Mouse (Mus musculus) Muller cell, postnatal 12 days (primary cell): Measurements from ENCODE around the gene Ldb1.
"Not testable (repeated sequence)": the region's sequence is repeated elsewhere in the genome, so short reads cannot be mapped to it uniquely, and the experiment has no call there.

Experiments
- DNase-seq: peaks from one replicate; pipeline ENCODE4 v3.0.0-alpha.2; 2015; ENCODE audit errors: inconsistent ontology term

Ldb1 gene

DNA sequence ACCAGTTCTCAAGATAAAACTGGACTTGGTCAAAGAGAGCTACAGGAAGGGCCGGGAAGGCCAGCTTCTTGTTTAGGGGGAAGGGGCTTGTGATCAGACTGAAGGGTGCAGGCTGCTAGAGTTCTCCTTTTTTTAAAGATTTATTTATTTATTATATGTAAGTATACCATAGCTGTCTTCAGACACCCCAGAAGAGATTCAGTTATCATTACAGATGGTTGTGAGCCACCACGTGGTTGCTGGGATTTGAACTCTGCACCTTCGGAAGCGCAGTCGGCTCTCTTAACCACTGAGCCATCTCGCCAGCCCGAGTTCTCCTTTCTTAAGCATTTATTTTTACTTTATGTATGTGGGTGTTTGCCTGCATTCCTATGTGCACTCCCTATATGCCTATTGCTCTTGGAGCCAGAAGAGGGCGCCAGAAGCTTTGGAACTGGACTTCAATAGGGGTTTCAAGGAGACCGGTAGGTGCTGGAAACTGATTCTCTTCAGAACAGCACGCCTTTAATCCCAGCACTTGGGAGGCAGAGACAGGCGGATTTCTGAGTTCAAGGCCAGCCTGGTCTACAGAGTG, 16.2 kb downstream of the Ldb1 start:
- no peak for DNase-seq

DNA sequence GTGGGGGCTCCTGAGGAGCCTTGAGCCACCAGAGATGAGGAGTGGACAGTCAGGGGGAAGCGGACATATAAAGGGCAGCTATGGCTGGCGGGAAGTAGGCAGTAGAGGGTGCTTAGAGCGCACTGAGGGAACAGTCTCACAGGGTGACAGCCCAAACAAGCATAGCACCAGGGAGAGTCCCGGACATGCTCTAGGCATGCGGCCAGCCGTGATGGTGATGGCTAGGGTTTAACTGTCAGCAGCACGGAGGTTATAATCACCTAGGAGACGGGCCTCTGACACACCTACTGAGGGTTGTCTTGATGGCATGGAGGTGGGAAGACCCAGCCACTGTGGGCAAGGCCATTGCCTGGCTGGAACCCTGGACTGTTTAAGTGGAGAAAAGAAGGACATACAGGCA, 18.4 kb downstream of the Ldb1 start:
- no peak for DNase-seq

DNA sequence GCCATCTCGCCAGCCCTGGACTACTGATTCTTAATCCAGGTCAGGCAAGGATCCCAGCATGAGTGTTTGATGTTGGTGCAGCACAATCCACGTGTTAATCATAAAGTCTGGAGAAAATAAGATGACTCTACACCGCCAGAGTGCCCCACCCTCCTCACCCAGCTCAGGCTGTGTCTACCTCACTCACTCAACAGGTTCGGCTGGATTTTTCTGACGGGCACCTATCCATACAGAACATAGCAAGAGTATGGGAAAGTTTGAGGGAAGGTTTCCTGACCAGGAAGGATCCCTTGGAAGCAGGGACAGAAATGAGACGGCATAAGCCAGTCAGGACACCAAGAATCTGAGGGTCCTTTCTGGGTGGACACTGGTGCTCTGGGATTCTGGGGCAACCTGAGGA, 20.1 kb downstream of the Ldb1 start:
- DNase-seq, result no peak

DNA sequence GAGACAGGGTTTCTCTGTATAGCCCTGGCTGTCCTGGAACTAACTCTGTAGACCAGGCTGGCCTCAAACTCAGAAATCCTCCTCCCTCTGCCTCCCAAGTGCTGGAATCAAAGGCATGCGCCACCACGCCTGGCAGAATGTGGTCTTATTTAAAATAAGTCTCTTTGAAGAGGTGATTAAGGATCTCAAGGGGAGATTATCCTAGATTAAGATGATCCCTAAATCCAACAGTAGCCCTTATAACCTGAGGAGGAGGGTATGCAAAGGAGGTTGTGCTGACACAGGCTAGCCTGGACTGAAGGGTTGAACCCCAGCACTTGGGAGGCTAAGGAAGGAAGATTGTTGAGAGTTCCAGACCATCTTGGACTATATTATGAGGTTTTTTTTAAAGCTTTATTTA, 29.0 kb downstream of the Ldb1 start:
- no peak for DNase-seq

DNA sequence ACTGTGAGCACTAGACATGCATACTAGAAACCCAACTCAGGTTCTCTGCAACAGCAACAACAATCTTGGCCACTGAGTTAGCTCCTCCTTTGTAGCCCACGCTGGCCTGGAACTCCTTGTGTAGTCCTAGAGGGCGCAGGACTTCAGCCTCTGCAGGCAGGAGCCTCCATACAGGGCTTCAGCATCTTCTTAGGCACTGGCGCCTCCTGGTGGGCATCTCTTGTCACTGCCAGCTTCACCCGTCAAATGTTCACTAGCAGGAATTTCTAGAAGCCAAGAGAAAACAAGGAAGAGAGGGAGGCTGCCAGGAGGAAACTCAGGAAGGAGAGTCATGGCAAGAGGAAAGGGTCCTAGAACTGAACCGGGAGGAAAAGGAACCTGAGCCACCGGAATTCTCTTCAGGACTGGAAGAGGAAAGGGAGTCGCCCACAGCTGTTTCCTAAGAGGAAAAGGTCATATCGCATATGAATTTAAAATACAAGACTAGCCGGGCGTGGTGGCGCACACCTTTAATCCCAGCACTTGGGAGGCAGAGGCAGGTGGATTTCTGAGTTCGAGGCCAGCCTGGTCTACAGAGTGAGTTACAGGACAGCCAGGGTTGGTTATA, 30.3 kb downstream of the Ldb1 start:
- peak; percentile 77 for DNase-seq

DNA sequence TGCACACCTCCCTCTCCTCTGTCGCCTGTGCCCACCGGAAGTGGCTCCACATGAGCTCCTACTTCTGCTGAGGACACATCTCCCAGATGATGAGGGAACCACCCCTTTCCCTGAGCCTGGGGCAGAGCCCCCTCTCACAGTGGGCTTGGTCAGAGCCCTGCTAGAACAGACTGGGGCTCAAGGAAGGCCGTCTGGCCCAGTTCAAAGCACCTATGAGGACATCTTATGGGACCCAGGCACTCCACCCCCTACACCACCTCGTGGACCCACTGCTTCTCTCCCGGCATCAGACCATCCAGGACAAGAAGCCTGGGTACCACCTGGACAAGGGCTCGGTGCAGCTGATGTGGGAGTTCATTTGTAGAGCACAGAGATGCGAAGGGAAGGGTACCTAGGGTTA, 39.3 kb downstream of the Ldb1 start:
- DNase-seq, result no peak

DNA sequence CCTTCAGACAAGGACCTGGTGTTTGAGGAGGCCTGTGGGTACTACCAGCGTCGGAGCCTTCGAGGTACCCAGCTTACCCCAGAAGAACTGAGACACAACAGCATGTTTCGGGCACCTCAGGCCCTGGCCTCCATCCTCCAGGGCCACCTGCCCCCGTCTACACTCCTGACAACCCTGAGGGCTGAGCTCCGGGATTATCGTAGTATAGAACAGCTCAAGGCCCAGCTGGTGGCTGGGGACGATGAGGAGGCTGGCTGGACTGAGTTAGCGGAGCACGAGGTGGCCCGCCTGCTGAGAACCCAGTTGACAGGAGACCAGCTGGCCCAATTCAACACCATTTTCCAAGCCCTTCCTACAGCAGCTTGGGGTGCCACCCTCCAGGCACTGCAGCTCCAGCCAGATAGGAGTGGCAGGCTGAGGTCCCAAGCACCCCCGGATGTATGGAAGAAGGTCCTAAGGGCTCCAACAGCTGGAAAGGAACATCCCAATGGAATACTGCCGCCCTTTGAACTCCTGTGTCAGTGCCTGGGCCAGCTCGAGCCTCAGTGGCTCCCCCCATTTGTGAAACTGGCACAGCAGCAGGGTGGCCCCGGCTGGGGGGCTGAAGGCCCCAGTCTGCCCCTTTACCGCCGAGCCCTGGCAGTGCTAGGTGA, 40.1 kb downstream of the Ldb1 start:
- DNase-seq, result no peak

DNA sequence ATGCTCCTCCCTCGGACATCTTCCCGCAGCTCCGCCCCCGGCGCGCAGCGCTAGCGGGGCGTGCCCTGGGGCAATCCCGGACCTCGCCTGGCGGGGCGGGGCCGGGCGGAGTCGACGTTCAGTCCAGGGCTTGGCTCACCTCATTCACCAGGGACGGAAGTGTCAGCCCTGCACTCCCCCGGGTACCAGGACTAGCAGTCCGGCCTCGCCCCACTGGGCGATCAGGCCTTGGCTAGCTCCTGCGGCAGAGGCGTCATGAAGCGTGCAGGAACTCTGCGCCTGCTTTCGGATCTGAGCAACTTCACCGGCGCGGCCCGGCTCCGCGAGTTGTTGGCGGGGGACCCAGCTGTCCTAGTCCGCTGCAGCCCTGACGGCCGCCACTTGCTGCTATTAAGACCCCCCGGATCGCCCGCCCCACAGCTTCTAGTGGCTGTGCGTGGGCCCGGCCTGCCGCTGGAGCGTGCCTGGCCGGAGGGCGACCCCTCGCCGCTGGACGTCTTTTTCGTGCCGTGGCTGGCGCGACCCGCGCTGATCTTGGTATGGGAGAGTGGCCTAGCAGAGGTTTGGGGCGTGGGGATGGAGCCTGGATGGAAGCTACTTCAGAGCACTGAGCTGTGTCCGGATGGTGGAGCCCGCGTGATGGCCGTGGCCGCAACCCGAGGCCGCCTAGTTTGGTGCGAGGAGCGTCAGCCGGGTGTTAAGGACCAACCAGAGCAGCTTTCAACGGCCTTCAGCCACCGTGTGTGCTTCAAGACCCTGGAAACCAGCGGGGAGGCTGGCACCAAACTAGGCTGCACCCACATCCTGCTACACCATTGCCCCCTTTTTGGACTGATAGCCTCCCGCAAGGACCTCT, 41.4 kb downstream of the Ldb1 start, which contains the start of gene Hps6:
Gene Hps6 (plus strand): TSS at position 138 of the 856 bp plus-strand sequence.
- DNase-seq, result peak; percentile 91

DNA sequence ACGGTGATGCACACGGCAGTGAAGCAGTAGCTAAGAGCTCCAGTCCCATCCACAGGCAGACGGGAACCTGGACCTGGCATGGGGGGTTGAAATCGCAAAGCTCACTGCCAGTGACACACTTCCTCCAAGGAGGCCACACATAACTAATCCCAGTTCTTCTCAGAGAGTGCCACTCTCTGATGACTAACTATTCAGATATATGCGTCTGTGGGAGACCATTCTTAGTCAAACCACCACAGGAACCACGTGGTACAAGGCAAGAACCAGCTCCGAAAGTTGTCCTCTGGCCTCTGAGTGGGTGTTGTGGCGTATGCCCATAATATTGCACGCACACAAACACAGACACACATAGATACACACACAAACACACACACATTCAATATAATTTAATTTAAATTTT, 42.7 kb downstream of the Ldb1 start:
- no peak for DNase-seq

DNA sequence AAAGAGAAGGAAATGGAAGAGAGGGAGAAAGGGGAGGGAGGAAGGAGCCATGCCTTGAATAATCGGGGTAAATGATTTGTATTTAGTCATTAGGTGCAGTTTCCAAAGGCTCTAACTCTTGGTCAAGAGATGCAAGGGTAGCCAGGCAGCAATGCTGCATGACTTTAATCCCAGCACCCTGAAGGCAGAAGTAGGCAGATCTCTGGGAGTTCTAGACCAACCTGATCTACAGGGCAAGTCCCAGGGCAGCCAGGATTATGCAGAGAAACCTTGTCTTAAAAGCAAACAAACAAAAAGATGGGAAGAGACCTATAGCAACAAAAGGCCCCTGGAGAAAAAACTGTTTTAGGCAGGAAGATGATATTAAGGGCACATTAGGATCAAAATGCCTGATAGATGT, 45.6 kb downstream of the Ldb1 start:
- DNase-seq, result no peak

DNA sequence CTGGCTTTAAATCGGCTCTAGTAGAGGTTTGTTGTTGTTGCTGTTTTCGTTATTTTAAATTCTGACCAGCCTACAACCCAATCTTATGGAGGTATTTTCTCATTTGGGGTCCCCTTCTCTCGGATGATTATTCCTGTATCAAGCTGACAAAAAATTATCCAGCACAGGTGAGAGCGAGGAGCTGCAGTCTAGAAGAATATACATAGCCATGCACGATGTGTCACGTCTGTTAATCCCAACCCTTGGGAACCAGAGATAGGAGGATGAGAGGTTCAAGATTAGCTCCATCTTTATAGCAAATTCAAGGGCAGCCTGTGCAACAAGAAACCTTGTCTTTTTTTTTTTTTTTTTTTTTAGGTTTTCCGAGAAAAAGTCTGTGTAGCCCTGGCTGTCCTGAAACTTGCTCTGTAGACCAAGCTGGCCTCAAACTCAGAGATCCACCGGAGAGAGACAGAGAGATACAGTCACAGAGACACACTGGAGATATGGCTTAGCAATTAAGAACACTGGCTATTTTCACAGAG, 46.3 kb downstream of the Ldb1 start:
- DNase-seq, result no peak

DNA sequence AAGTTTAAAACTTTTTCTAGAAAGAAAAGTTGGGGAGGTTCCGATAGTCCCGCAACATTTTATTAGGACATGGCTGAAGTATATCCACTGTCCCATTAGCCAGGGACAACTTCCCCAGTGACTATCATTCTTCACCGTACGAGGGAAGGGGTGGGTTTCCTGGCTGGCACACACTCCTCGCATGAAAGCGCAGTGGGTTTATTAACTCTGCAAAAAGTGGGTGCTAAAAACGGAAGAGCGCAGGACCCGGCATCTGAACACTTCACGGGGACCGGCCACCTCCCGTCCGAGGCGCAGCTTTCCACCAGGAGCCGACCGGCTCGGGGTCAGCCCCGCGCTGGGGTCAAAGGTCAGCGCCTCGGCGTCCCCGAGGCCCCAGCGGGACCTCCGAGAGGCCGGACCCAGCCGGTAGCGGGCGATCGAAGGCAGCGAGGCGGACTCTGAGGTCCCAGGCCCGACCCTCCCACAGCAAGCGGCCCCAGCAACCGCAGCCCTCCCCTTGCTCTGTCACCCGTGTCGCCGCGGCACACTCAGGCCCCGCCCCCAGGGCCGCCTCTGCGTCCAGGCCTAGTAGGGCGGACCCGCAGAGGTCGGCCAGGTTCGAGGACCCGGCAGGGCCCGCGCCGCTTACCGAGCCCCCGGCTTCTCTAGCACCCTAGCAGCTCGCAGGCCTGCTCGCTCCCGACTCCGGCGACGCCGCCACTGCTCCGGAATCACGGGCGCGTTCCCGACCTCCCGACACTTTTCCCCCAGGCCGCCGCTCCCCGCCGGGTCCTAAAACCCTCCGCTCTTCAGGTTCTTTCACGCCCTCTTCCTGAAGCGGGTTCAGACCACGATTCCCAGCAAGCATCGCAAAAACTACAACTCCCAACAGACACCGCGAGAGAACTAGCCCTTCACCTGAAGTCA, 47.0 kb downstream of the Ldb1 start, which contains the start of gene Armh3:
Gene Armh3 (minus strand): TSS at position 704 of the 909 bp plus-strand sequence.
- peak; percentile 98 for DNase-seq

DNA sequence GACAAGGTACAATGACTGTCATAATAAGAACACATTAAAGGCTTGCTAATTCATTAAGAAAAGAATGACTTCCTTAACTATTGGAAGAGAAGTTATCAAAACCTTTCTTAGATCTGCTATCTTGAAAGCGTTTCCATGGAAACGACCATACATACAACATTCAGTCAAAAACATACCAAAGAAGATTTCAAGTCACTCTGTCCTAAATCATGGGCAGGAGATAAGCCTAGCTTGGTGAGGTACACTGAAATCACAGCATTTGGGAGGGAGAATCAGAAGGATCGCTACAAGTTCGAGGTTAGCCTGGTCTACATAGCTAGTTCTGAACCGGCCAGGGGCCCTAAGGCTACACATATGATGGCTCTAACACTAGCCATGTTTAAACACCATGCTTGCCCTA, 47.6 kb downstream of the Ldb1 start:
- peak; percentile 12 for DNase-seq

DNA sequence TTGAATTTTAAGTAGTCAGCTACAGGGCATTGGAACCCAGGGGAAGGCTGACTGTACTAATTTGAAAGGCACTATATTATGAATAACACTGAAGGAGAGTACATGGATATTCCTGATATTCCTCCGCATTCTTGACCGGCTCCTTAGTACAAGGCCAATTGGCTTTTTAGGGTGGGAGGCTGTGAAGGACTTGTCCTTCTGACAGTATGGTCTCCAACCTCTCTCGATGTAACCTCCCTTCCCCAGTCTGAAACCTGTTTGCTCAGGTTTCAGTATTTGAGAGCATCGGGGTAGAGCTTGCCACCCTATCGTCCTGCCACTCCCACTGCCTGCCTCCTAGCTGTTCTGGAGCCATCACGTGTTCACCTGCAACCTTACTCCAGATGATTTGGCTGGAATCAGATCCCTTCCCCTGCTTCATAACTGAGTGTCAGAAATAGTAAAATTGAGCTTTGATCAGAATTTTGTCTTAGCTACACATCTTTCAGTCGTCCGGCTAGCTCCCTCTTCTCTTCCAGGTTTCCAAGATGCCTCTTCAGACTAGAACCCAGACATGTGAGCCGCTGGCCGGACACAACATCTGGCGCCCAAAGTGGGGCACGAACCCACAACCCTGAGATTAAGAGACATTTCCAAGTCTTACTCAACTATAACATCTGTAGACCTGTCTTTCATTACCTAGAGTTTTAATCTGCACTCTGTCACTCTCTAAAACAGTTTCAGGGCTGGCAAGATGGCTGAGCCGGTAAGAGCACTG, 50.9 kb downstream of the Ldb1 start:
- DNase-seq, result no peak

DNA sequence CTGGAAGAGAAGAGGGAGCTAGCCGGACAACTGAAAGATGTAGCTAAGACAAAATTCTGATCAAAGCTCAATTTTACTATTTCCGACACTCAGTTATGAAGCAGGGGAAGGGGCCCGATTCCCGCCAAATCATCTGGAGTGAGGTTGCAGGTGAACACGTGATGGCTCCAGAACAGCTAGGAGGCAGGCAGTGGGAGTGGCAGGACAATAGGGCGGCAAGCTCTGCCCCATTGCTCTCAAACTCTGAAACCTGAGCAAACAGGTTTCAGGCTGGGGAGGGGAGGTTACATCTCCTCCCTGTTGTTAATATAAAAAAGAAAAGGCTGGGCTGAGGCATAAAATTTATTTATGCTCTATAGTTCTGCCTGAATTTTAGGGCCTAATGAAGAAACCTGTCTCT, 51.6 kb downstream of the Ldb1 start:
- not testable (repeated sequence) for DNase-seq

DNA sequence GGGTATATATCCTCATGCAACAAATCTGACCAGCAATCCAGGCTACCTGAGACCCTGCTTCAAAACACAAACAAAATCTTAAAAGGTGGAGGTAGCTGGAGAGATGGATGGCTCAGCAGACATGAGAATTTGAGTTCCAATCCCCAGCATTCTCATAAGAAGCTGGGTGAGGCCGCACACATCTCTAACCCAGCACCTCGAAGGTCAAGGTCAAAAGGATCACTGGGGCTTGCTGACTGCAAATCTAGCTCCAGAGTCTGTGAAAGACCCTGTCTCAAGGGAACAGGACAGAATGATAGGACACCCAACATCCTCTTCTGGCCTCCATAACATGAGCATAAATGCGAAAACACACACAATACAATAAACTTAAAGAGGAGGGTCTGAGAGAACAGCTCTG, 53.8 kb downstream of the Ldb1 start:
- no peak for DNase-seq

DNA sequence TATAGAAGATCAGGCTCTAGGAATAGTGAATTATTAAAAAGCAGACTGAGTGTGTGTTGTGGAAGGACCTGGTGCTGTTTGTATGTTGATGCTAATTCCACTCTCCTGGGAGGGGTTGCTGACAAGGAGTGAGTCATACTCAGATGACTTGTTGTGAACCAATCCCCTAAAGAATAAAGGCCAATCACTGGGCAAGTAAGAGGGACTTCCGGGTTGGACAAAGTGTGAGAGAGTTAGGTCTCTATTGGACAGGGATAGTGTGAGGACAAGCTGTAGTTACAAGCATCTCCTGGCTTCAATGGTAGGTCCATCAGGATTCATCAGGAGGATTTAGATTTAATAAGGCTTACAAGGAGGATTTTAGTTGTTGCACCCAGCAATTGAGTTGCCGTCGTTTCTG, 56.8 kb downstream of the Ldb1 start:
- no peak for DNase-seq

DNA sequence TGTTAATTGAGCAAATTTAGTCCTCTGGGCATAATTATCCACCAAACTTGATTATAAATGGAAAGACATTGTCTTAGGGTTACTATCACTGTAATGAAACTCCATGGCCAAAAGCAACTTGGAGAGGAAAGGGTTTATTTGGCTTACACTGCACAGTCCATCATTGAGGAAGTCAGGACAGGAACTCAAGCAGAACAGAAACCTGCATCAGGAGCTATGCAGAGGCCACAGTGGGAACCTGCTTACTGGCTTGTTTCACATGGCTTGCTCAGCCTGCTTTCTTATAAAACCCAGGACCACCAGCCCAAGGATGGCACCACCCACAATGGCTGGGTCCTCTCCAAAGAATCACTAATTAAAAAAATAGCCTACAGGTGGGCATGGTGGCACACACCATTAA, 60.6 kb downstream of the Ldb1 start:
- DNase-seq, result no peak
